Mouse (Mus musculus): ENCODE data around the gene F7. TPM values are rescaled to one million over a fixed set of nuclear protein-coding genes. Genes with fewer than 3 reads are reported as not detected.

The F7 gene
- polyA plus RNA-seq (2014; fragmentation: Nextera tagmentation; extraction: Ambion mirVana): 0.07 and 0.14 TPM in 2 replicates

GRCm38 (mm10) chr8:13025487-13026224 is at the start of gene F7:
Gene F7 (plus strand): TSS chr8:13026034.
- no peaks in the 10 kb centered on the region for H3K36me3 ChIP-seq (ENCODE audit: control insufficient read depth, insufficient read depth, low read length)
- no peak within 1 kb of the TSS for H3K4me2 ChIP-seq
- 71% methylated on average over 10 of the region's 10 CpGs for WGBS
- H3K27me3 ChIP-seq (ENCODE audit: control insufficient read depth, insufficient read depth, low read length): no peaks in the 10 kb centered on the region
- H3K9me3 ChIP-seq (ENCODE audit: control insufficient read depth, low read length): no peaks in the 10 kb centered on the region
- ATAC-seq (ENCODE audit: low FRiP score) (no peak), DNase-seq (ENCODE audit: low spot score, missing footprints) (no peak)
- no peak within 1 kb of the TSS for H3K9ac ChIP-seq (ENCODE audit: low read length)
- no peak within 1 kb of the TSS for H3K27ac ChIP-seq (ENCODE audit: low read depth, low read length)
- H3K4me1 ChIP-seq (ENCODE audit: control insufficient read depth, insufficient read depth, low read length): no peaks in the 10 kb centered on the region
- no peak within 1 kb of the TSS for H3K4me3 ChIP-seq (ENCODE audit: low read depth, low read length)

GRCm38 (mm10) chr8:12976290-12976689 is 49.5 kb upstream of the F7 start:
- Histone ChIP-seq H3K4me1 (ENCODE audit: control insufficient read depth, insufficient read depth, low read length) (peaks cover 4% of the 10 kb centered on the region; the same call in 1 of the 2 replicates), H3K27ac (ENCODE audit: low read depth, low read length) (no peak overlapping the region), H3K36me3 (ENCODE audit: control insufficient read depth, insufficient read depth, low read length) (peaks cover 4% of the 10 kb centered on the region; the same call in 1 of the 2 replicates), H3K4me3 (ENCODE audit: low read depth, low read length) (no peak overlapping the region), H3K9me3 (ENCODE audit: control insufficient read depth, low read length) (no peaks in the 10 kb centered on the region), H3K27me3 (ENCODE audit: control insufficient read depth, insufficient read depth, low read length) (no peaks in the 10 kb centered on the region), H3K4me2 (no peak overlapping the region), H3K9ac (ENCODE audit: low read length) (no peak overlapping the region)
- peak; percentile 56 for DNase-seq (ENCODE audit: low spot score, missing footprints)
- 84% methylated on average over 11 of the region's 11 CpGs for WGBS
- ATAC-seq (ENCODE audit: low FRiP score): no peak

GRCm38 (mm10) chr8:12976723-12977122 is 49.1 kb upstream of the F7 start:
- Histone ChIP-seq H3K9me3 (ENCODE audit: control insufficient read depth, low read length) (no peaks in the 10 kb centered on the region), H3K36me3 (ENCODE audit: control insufficient read depth, insufficient read depth, low read length) (peaks cover 4% of the 10 kb centered on the region; the same call in 1 of the 2 replicates), H3K27me3 (ENCODE audit: control insufficient read depth, insufficient read depth, low read length) (no peaks in the 10 kb centered on the region), H3K4me2 (no peak overlapping the region), H3K27ac (ENCODE audit: low read depth, low read length) (no peak overlapping the region), H3K4me1 (ENCODE audit: control insufficient read depth, insufficient read depth, low read length) (peaks cover 3% of the 10 kb centered on the region; the same call in 1 of the 2 replicates), H3K4me3 (ENCODE audit: low read depth, low read length) (no peak overlapping the region), H3K9ac (ENCODE audit: low read length) (no peak overlapping the region)
- ATAC-seq (ENCODE audit: low FRiP score) (no peak), DNase-seq (ENCODE audit: low spot score, missing footprints) (peak; percentile 54)
- WGBS: 79% methylated on average over 5 of the region's 5 CpGs

- WGBS: 86% methylated on average over 12 of the region's 12 CpGs
- H3K4me3 ChIP-seq (ENCODE audit: low read depth, low read length): no peak overlapping the region
- peak; percentile 62 for DNase-seq (ENCODE audit: low spot score, missing footprints)
These were observed 48.5 kb upstream of the F7 start for GRCm38 (mm10) chr8:12977325-12977724.

GRCm38 (mm10) chr8:12978308-12978707 is 47.5 kb upstream of the F7 start:
- H3K4me2 ChIP-seq: no peak overlapping the region
- H3K9ac ChIP-seq (ENCODE audit: low read length): no peak overlapping the region
- no peak overlapping the region for H3K4me3 ChIP-seq (ENCODE audit: low read depth, low read length)
- 70% methylated on average over 2 of the region's 2 CpGs for WGBS
- ATAC-seq (ENCODE audit: low FRiP score) (no peak), DNase-seq (ENCODE audit: low spot score, missing footprints) (no peak)
- H3K4me1 ChIP-seq (ENCODE audit: control insufficient read depth, insufficient read depth, low read length): no peaks in the 10 kb centered on the region
- no peak overlapping the region for H3K27ac ChIP-seq (ENCODE audit: low read depth, low read length)
- H3K27me3 ChIP-seq (ENCODE audit: control insufficient read depth, insufficient read depth, low read length): no peaks in the 10 kb centered on the region
- peaks cover 4% of the 10 kb centered on the region; the same call in 1 of the 2 replicates for H3K36me3 ChIP-seq (ENCODE audit: control insufficient read depth, insufficient read depth, low read length)
- no peaks in the 10 kb centered on the region for H3K9me3 ChIP-seq (ENCODE audit: control insufficient read depth, low read length)

More at GRCm38 (mm10) chr8:12977325-12977724, 48.5 kb upstream of the F7 start:
- Histone ChIP-seq H3K27me3 (ENCODE audit: control insufficient read depth, insufficient read depth, low read length) (no peaks in the 10 kb centered on the region), H3K9ac (ENCODE audit: low read length) (no peak overlapping the region), H3K36me3 (ENCODE audit: control insufficient read depth, insufficient read depth, low read length) (peaks cover 4% of the 10 kb centered on the region; the same call in 1 of the 2 replicates), H3K9me3 (ENCODE audit: control insufficient read depth, low read length) (no peaks in the 10 kb centered on the region), H3K4me1 (ENCODE audit: control insufficient read depth, insufficient read depth, low read length) (no peaks in the 10 kb centered on the region), H3K4me2 (no peak overlapping the region), H3K27ac (ENCODE audit: low read depth, low read length) (no peak overlapping the region)
- ATAC-seq (ENCODE audit: low FRiP score): no peak

GRCm38 (mm10) chr8:12978726-12979125 is 47.1 kb upstream of the F7 start:
- no peak overlapping the region for H3K4me2 ChIP-seq
- DNase-seq (ENCODE audit: low spot score, missing footprints): peak; percentile 93
- H3K9ac ChIP-seq (ENCODE audit: low read length): no peak overlapping the region
- no peaks in the 10 kb centered on the region for H3K27me3 ChIP-seq (ENCODE audit: control insufficient read depth, insufficient read depth, low read length)
- H3K4me1 ChIP-seq (ENCODE audit: control insufficient read depth, insufficient read depth, low read length): no peaks in the 10 kb centered on the region
- WGBS: 25% methylated on average over 5 of the region's 5 CpGs
- H3K27ac ChIP-seq (ENCODE audit: low read depth, low read length): no peak overlapping the region
- H3K4me3 ChIP-seq (ENCODE audit: low read depth, low read length): no peak overlapping the region
- no peaks in the 10 kb centered on the region for H3K9me3 ChIP-seq (ENCODE audit: control insufficient read depth, low read length)
- ATAC-seq (ENCODE audit: low FRiP score): 0 out of 2 replicates have a peak, but pooled peaks have one; percentile 35
- H3K36me3 ChIP-seq (ENCODE audit: control insufficient read depth, insufficient read depth, low read length): peaks cover 4% of the 10 kb centered on the region; the same call in 1 of the 2 replicates

- Histone ChIP-seq H3K4me3 (ENCODE audit: low read depth, low read length) (no peak overlapping the region), H3K36me3 (ENCODE audit: control insufficient read depth, insufficient read depth, low read length) (peaks cover 4% of the 10 kb centered on the region; the same call in 1 of the 2 replicates), H3K27ac (ENCODE audit: low read depth, low read length) (no peak overlapping the region), H3K27me3 (ENCODE audit: control insufficient read depth, insufficient read depth, low read length) (no peaks in the 10 kb centered on the region), H3K4me2 (no peak overlapping the region), H3K9ac (ENCODE audit: low read length) (no peak overlapping the region), H3K4me1 (ENCODE audit: control insufficient read depth, insufficient read depth, low read length) (no peaks in the 10 kb centered on the region), H3K9me3 (ENCODE audit: control insufficient read depth, low read length) (no peaks in the 10 kb centered on the region)
- no peak for ATAC-seq (ENCODE audit: low FRiP score)
- DNase-seq (ENCODE audit: low spot score, missing footprints): peak; percentile 37
- 88% methylated on average over 18 of the region's 18 CpGs for WGBS
These were observed 42.0 kb upstream of the F7 start for GRCm38 (mm10) chr8:12983681-12984467.

- Histone ChIP-seq H3K27me3 (ENCODE audit: control insufficient read depth, insufficient read depth, low read length) (no peaks in the 10 kb centered on the region), H3K27ac (ENCODE audit: low read depth, low read length) (no peak overlapping the region), H3K36me3 (ENCODE audit: control insufficient read depth, insufficient read depth, low read length) (peaks cover 4% of the 10 kb centered on the region; the same call in 1 of the 2 replicates), H3K4me3 (ENCODE audit: low read depth, low read length) (no peak overlapping the region), H3K9me3 (ENCODE audit: control insufficient read depth, low read length) (no peaks in the 10 kb centered on the region), H3K4me1 (ENCODE audit: control insufficient read depth, insufficient read depth, low read length) (no peaks in the 10 kb centered on the region), H3K9ac (ENCODE audit: low read length) (no peak overlapping the region), H3K4me2 (no peak overlapping the region)
- no peak for ATAC-seq (ENCODE audit: low FRiP score)
- WGBS: 91% methylated on average over 17 of the region's 17 CpGs
- peak; percentile 66 for DNase-seq (ENCODE audit: low spot score, missing footprints)
These were observed 41.1 kb upstream of the F7 start for GRCm38 (mm10) chr8:12984601-12985243.

Data from midbrain, embryonic 11.5 days (tissue).